Mouse (Mus musculus) heart, adult 2 months (tissue): Measurements from ENCODE around the gene Ubxn2a.

ENCODE experiments used
- CTCF ChIP-seq: fragments of 200-600 bp; IDR thresholded peaks from 2 replicates; pipeline ENCODE4 v1.8.1; 2022; ENCODE audit warnings: antibody characterized with exemption, mild to moderate bottlenecking, moderate library complexity
- EP300 ChIP-seq: fragments of 200-500 bp; IDR thresholded peaks from 2 replicates; pipeline ENCODE4 v1.6.1; 2011; ENCODE audit warnings: low read depth, low read length, control low read depth; ENCODE audit not compliant: insufficient read depth
- POLR2A ChIP-seq: fragments of 200-500 bp; IDR thresholded peaks from 2 replicates; pipeline ENCODE4 v1.6.1; 2011; ENCODE audit warnings: mild to moderate bottlenecking, low read depth, low read length, control low read depth; ENCODE audit not compliant: insufficient read depth

GRCm38 (mm10) chr12:4885062-4885461 lies 22.4 kb downstream of the Ubxn2a start:
- no peak for TF ChIP-seq CTCF
- no peak for TF ChIP-seq EP300
- TF ChIP-seq POLR2A = no peak
